Mouse (Mus musculus) G1E-ER4 (cell line): ENCODE measurements around the gene Mtor. TPM values are rescaled to one million over a fixed set of nuclear protein-coding genes. Genes with fewer than 3 reads are reported as not detected.

Experiments
- GATA1 ChIP-seq: IDR thresholded peaks from one replicate; pipeline ENCODE4 v1.8.0; 2012; ENCODE audit warnings: low read length, inconsistent platforms
- polyA plus RNA-seq: library from polyadenylated mRNA; stranded (reverse); fragments of >175 nt; gene quantifications from 2 replicates; pipeline ENCODE4 v1.2.3, GENCODE M21; 2012

Gene Mtor
- polyA plus RNA-seq, 1 experiment, result 11.7 TPM

DNA sequence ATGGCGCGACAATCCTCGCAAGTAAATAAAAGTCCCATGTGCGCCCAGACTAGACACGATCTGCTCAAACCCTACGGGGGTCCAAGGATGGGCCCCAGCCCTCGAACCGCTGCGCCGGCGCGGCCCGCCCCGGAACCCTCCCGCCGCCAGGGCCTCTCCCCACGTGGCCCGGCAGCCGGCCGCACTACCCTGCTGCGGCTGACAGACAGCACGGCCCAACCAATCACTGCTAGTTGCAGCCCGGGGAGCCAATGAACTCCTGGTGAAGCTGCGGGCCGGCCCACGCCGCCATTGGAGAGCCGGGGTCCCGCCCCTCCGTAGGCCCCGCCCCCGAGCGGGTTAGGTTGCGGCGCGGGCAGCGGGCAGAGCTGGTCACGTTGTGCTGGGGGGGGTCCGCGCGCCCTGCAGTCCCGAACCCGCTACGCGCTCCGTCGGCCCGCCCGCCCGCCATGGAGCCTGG is 142.8 kb downstream of the Mtor start, which contains the start of gene Srm:
Gene Srm, plus strand, starts transcription at position 333 of the 460 bp plus-strand sequence.
- no peak for TF ChIP-seq GATA1

DNA sequence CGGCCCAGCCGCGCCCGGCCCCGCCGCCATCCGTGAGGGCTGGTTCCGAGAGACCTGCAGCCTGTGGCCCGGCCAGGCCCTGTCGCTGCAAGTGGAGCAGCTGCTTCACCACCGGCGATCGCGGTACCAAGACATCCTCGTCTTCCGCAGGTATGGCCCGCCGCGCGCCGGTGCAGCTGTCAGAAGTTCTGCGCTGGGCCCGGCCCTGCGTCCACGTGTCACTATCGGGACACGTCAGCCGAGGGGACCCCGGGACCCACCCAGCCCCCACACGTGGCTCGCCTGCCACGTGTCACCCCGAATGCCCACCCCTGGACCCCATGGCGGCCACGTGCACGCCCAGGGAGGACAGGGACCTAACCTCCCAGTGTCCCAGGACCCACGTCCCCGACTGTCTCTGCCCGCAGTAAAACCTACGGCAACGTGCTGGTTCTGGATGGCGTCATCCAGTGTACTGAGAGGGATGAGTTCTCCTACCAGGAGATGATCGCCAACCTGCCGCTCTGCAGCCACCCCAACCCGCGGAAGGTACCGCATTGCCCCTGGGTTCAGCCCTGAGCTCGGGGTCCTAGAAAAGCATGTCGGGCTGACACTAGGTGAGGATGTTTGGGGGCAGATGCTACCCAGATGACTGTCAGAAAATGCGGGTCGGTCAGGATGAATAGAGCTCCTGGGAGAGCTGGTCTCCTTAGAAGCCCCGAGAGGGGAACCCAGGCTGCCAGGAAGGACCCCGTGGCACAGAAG is 143.4 kb downstream of the Mtor start:
- TF ChIP-seq GATA1, result no peak

DNA sequence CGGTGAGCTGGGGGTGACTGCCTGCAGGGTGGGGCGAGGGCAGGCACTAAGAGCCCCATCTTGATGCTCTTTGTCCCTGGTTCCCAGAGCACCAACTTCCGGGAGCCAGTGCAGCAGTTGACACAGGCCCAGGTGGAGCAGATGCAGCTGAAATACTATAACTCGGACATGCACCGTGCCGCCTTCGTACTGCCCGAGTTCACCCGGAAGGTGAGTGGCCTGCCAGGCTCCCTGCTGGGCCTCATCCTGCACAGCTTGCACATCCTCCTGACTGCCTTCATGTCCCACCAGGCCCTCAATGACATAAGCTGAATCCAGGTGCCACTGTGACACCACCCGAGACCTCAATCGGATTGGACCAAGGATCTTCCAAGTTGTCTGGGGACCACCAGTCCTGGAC is 145.6 kb downstream of the Mtor start:
- TF ChIP-seq GATA1, result no peak

- TF ChIP-seq GATA1, result no peak
These were observed 147.5 kb downstream of the Mtor start for GRCm38 (mm10) chr4:148595916-148596315.

- TF ChIP-seq GATA1, result no peak
These were observed 148.3 kb downstream of the Mtor start for GRCm38 (mm10) chr4:148596731-148597130.

GRCm38 (mm10) chr4:148598826-148599225 is 150.4 kb downstream of the Mtor start:
- no peak for TF ChIP-seq GATA1

DNA sequence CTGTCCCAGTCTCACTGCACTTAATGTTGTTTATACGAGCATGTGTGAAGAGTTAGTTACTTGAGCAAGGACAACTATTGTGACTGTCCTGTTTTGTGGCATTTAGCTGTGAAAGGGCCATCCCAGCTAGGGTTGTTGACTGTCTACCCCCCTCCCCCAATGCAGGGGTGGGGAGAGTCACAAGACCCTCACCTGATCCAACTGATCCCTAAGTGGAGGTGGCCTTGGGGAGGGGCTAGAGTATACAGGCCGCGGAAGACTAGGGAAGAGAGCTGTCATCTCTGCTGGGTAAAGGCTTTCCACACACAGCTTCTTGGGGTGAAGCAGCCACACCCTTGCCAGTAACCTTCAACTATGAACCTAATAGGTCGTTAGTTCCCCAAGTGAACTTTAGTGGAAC is 151.9 kb downstream of the Mtor start:
- no peak for TF ChIP-seq GATA1

GRCm38 (mm10) chr4:148601871-148602270 is 153.5 kb downstream of the Mtor start:
- TF ChIP-seq GATA1, result no peak

- no peak for TF ChIP-seq GATA1
These were observed 154.1 kb downstream of the Mtor start, which contains the start of gene Masp2 for GRCm38 (mm10) chr4:148602357-148603120. Masp2 (plus strand) TSS chr4:148602554.

GRCm38 (mm10) chr4:148603376-148604139 is 155.1 kb downstream of the Mtor start:
- no peak for TF ChIP-seq GATA1

GRCm38 (mm10) chr4:148604141-148604540 is 155.7 kb downstream of the Mtor start:
- no peak for TF ChIP-seq GATA1

DNA sequence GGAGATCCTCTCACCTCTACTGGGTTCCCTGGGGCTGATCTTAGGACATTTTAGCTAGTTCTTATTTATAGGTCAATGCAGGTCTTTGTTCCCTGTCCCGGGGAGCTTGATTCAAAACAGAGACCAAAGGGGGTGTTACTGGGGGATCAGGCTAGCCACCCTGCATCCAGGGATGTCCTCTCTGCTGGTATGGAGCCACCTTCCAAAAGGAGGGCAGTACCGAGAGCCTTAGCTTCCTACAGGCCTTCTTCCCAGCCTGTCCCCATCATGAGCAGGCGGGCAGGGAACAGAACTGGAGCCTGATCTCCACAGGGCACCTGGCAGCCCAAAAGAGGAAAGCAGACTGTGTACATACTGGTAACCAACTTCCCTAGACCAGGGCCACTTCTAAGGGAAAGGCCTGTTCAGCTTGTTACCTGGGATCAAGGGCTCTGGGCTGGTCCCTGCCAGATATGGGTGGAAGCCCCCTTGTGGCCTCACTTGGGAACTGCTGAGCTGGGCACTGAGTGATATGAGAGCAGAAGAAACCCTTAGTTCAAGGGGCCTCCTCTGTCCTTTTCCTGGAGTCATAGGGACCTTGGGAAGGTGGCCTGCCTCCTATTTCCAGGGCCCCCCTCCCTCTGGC is 156.2 kb downstream of the Mtor start:
- TF ChIP-seq GATA1, result no peak

Other genes with a start within 250 kb of the Mtor start
- gene Disp3, start 160.6 kb upstream of the Mtor start, polyA plus RNA-seq, result 0.01 and 0.06 TPM in 2 replicates
- 20.7 and 32.9 TPM in 2 replicates for gene Ubiad1, start 3.8 kb upstream of the Mtor start, polyA plus RNA-seq
- not detected in 2 replicates for gene Angptl7, start 51.8 kb downstream of the Mtor start, polyA plus RNA-seq
- 58.9 and 73.5 TPM in 2 replicates for gene Exosc10, start 109.8 kb downstream of the Mtor start, polyA plus RNA-seq
- gene Srm, start 142.9 kb downstream of the Mtor start, polyA plus RNA-seq, result 516 and 529 TPM in 2 replicates
- 0.19 and 0.26 TPM in 2 replicates for gene Masp2, start 153.9 kb downstream of the Mtor start, polyA plus RNA-seq
- 37.2 and 54.9 TPM in 2 replicates for gene Tardbp, start 178.4 kb downstream of the Mtor start, polyA plus RNA-seq
- not detected in 2 replicates for gene Gm572, start 194.7 kb downstream of the Mtor start, polyA plus RNA-seq